Mouse (Mus musculus): Measurements from ENCODE around the gene Cars2.
"Not testable (repeated sequence)": the region's sequence is repeated elsewhere in the genome, so short reads cannot be mapped to it uniquely, and the experiment has no call there.

The Cars2 gene

GRCm38 (mm10) chr8:11556691-11557423 is 6.3 kb upstream of the Cars2 start:
- DNase-seq (ENCODE audit: low read depth, low spot score): peak; percentile 2

GRCm38 (mm10) chr8:11555720-11556591 is 5.4 kb upstream of the Cars2 start:
- DNase-seq (ENCODE audit: low read depth, low spot score): peak; percentile 97

GRCm38 (mm10) chr8:11554799-11555719 is 4.5 kb upstream of the Cars2 start, which contains the start of gene Ing1:
Gene Ing1 (plus strand): TSS chr8:11555571.
- DNase-seq (ENCODE audit: low read depth, low spot score): peak; percentile 88

- no peak for DNase-seq (ENCODE audit: low read depth, low spot score)
Measured at GRCm38 (mm10) chr8:11552390-11552789, 1.8 kb upstream of the Cars2 start.

- DNase-seq (ENCODE audit: low read depth, low spot score): not testable (repeated sequence)
Measured at GRCm38 (mm10) chr8:11551497-11551896, 914 bp upstream of the Cars2 start.

- DNase-seq (ENCODE audit: low read depth, low spot score): no peak
Measured at GRCm38 (mm10) chr8:11549706-11550105, 877 bp downstream of the Cars2 start.

GRCm38 (mm10) chr8:11547063-11547462 is 3.5 kb downstream of the Cars2 start:
- DNase-seq (ENCODE audit: low read depth, low spot score): no peak

GRCm38 (mm10) chr8:11544386-11544785 is 6.2 kb downstream of the Cars2 start:
- DNase-seq (ENCODE audit: low read depth, low spot score): no peak

GRCm38 (mm10) chr8:11542866-11543265 is 7.7 kb downstream of the Cars2 start:
- DNase-seq (ENCODE audit: low read depth, low spot score): no peak

- DNase-seq (ENCODE audit: low read depth, low spot score): no peak
Measured at GRCm38 (mm10) chr8:11542031-11542430, 8.6 kb downstream of the Cars2 start.

GRCm38 (mm10) chr8:11540182-11540581 is 10.4 kb downstream of the Cars2 start:
- DNase-seq (ENCODE audit: low read depth, low spot score): no peak

- no peak for DNase-seq (ENCODE audit: low read depth, low spot score)
Measured at GRCm38 (mm10) chr8:11539049-11539448, 11.5 kb downstream of the Cars2 start.

GRCm38 (mm10) chr8:11534494-11534893 is 16.1 kb downstream of the Cars2 start:
- no peak for DNase-seq (ENCODE audit: low read depth, low spot score)

- no peak for DNase-seq (ENCODE audit: low read depth, low spot score)
Measured at GRCm38 (mm10) chr8:11530849-11531248, 19.7 kb downstream of the Cars2 start.

GRCm38 (mm10) chr8:11530155-11530770 is 20.3 kb downstream of the Cars2 start:
- DNase-seq (ENCODE audit: low read depth, low spot score): no peak

- DNase-seq (ENCODE audit: low read depth, low spot score): no peak
Measured at GRCm38 (mm10) chr8:11523331-11523730, 27.3 kb downstream of the Cars2 start.

GRCm38 (mm10) chr8:11518676-11519075 is 31.9 kb downstream of the Cars2 start:
- no peak for DNase-seq (ENCODE audit: low read depth, low spot score)

GRCm38 (mm10) chr8:11518056-11518396 is 32.6 kb downstream of the Cars2 start:
- no peak for DNase-seq (ENCODE audit: low read depth, low spot score)

- DNase-seq (ENCODE audit: low read depth, low spot score): no peak
Measured at GRCm38 (mm10) chr8:11517366-11518055, 33.1 kb downstream of the Cars2 start.

GRCm38 (mm10) chr8:11516292-11516691 is 34.3 kb downstream of the Cars2 start:
- DNase-seq (ENCODE audit: low read depth, low spot score): no peak

- DNase-seq (ENCODE audit: low read depth, low spot score): no peak
Measured at GRCm38 (mm10) chr8:11513247-11513646, 37.3 kb downstream of the Cars2 start.
